ENCODE assay signal across 14 mouse cellular contexts in genomic region chr13:55686107-55686633, GRCm38 (mm10). TPM values are rescaled to one million over a fixed set of nuclear protein-coding genes. Genes with fewer than 3 reads are reported as not detected.
DNase-seq lines count a peak whose midpoint lies in the region; ATAC-seq and TF ChIP-seq lines count a peak whose summit lies in the region.
"Had no signal": no experiment of that assay in that cellular context is flagged by ENCODE, and none has a peak within 500 bp of the region (broad histone marks: within the 10 kb centered on the region; RNA-seq: fewer than 3 reads in every experiment).

No protein-coding gene starts in this region.

- no peaks in the 10 kb centered on the region for H3K27me3 ChIP-seq in forebrain, postnatal 0 days (ENCODE audit: insufficient read depth, low read length)
- no peaks in the 10 kb centered on the region for H3K27me3 ChIP-seq in forebrain, embryonic 16.5 days (replicated peaks; ENCODE audit: control insufficient read depth, insufficient read depth, low read length)
- H3K27me3 ChIP-seq in embryonic facial prominence, embryonic 10.5 days (replicated peaks; ENCODE audit: low read depth, poor library complexity, severe bottlenecking) = no peaks in the 10 kb centered on the region
- H3K27me3 ChIP-seq in limb, embryonic 13.5 days = no peaks in the 10 kb centered on the region
- no peaks in the 10 kb centered on the region for H3K27me3 ChIP-seq in neural tube, embryonic 13.5 days
- H3K27me3 ChIP-seq: heart, embryonic 15.5 days; liver, embryonic 12.5 days; Patski had no signal

- H3K27ac ChIP-seq in forebrain, postnatal 0 days (ENCODE audit: low read depth, low read length) = no peak overlapping the region
- no peak overlapping the region for H3K27ac ChIP-seq in forebrain, embryonic 16.5 days (ENCODE audit: low read length)
- peak overlapping the region; percentile 72 for H3K27ac ChIP-seq in embryonic facial prominence, embryonic 10.5 days (replicated peaks)
- no peak overlapping the region for H3K27ac ChIP-seq in limb, embryonic 13.5 days
- H3K27ac ChIP-seq in neural tube, embryonic 13.5 days (replicated peaks) = peak overlapping the region; percentile 75
- H3K27ac ChIP-seq: heart, embryonic 15.5 days; liver, embryonic 12.5 days had no signal

- no peak for DNase-seq in forebrain, postnatal 0 days
- DNase-seq in embryonic facial prominence, embryonic 10.5 days (ENCODE audit: low spot score) = peak; percentile 46
- no peak for DNase-seq in liver
- DNase-seq in cerebellum, adult 8-10 months = no peak
- no peak for DNase-seq in layer of hippocampus, postnatal 14 days (ENCODE audit: low spot score in 2 of 2)
- DNase-seq: adrenal gland, adult 8-10 months; cerebellum, adult 11-12 months; thymus, adult 18-20 months had no signal

- H3K9ac ChIP-seq in forebrain, postnatal 0 days = no peak overlapping the region
- no peak overlapping the region for H3K9ac ChIP-seq in forebrain, embryonic 16.5 days (replicated peaks; ENCODE audit: low read depth, low read length)
- peak overlapping the region; percentile 26; the same call in 1 of the 2 replicates for H3K9ac ChIP-seq in limb, embryonic 13.5 days
- peak overlapping the region; percentile 56 for H3K9ac ChIP-seq in neural tube, embryonic 13.5 days
- H3K9ac ChIP-seq: heart, embryonic 15.5 days; liver, embryonic 12.5 days had no signal

- ATAC-seq in forebrain, postnatal 0 days = 0 out of 2 replicates have a peak, but pooled peaks have one; percentile 34
- no peak for ATAC-seq in forebrain, embryonic 16.5 days
- no peak for ATAC-seq in limb, embryonic 13.5 days (ENCODE audit: low FRiP score, low read depth)
- ATAC-seq in neural tube, embryonic 13.5 days (ENCODE audit: low read depth) = peak; percentile 83
- ATAC-seq: liver, embryonic 12.5 days; Patski had no signal

- H3K9me3 ChIP-seq in forebrain, postnatal 0 days (ENCODE audit: low read length) = no peaks in the 10 kb centered on the region
- H3K9me3 ChIP-seq in forebrain, embryonic 16.5 days (ENCODE audit: control insufficient read depth, low read length) = no peaks in the 10 kb centered on the region
- H3K9me3 ChIP-seq in embryonic facial prominence, embryonic 10.5 days = no peaks in the 10 kb centered on the region
- no peaks in the 10 kb centered on the region for H3K9me3 ChIP-seq in limb, embryonic 13.5 days
- no peaks in the 10 kb centered on the region for H3K9me3 ChIP-seq in neural tube, embryonic 13.5 days
- H3K9me3 ChIP-seq: heart, embryonic 15.5 days; liver, embryonic 12.5 days had no signal

- no peaks in the 10 kb centered on the region for H3K36me3 ChIP-seq in forebrain, postnatal 0 days (ENCODE audit: insufficient read depth)
- H3K36me3 ChIP-seq in forebrain, embryonic 16.5 days (ENCODE audit: control insufficient read depth, insufficient read depth) = peaks cover 5% of the 10 kb centered on the region; the same call in 1 of the 2 replicates
- H3K36me3 ChIP-seq in embryonic facial prominence, embryonic 10.5 days (replicated peaks) = peaks cover 23% of the 10 kb centered on the region
- peaks cover 9% of the 10 kb centered on the region; the same call in 1 of the 2 replicates for H3K36me3 ChIP-seq in limb, embryonic 13.5 days
- H3K36me3 ChIP-seq in neural tube, embryonic 13.5 days = peaks cover 13% of the 10 kb centered on the region
- H3K36me3 ChIP-seq: heart, embryonic 15.5 days had no signal

- H3K4me1 ChIP-seq in forebrain, postnatal 0 days (ENCODE audit: insufficient read depth) = no peaks in the 10 kb centered on the region
- 0 out of 2 replicates have a peak, but pooled peaks cover 3% of the 10 kb centered on the region for H3K4me1 ChIP-seq in forebrain, embryonic 16.5 days (replicated peaks; ENCODE audit: control insufficient read depth, insufficient read depth, low read length)
- H3K4me1 ChIP-seq in embryonic facial prominence, embryonic 10.5 days = peaks cover 23% of the 10 kb centered on the region
- peaks cover 5% of the 10 kb centered on the region; the same call in 1 of the 2 replicates for H3K4me1 ChIP-seq in limb, embryonic 13.5 days
- peaks cover 12% of the 10 kb centered on the region for H3K4me1 ChIP-seq in neural tube, embryonic 13.5 days (replicated peaks)

- H3K4me2 ChIP-seq in forebrain, postnatal 0 days (ENCODE audit: low read depth) = no peak overlapping the region
- no peak overlapping the region for H3K4me2 ChIP-seq in forebrain, embryonic 16.5 days (ENCODE audit: low read length)
- H3K4me2 ChIP-seq in limb, embryonic 13.5 days (replicated peaks) = no peak overlapping the region
- no peak overlapping the region for H3K4me2 ChIP-seq in neural tube, embryonic 13.5 days
- H3K4me2 ChIP-seq: heart, embryonic 15.5 days; liver, embryonic 12.5 days had no signal

- no peak overlapping the region for H3K4me3 ChIP-seq in forebrain, postnatal 0 days (ENCODE audit: low read depth, low read length)
- no peak overlapping the region for H3K4me3 ChIP-seq in forebrain, embryonic 16.5 days (replicated peaks; ENCODE audit: low read length)
- no peak overlapping the region for H3K4me3 ChIP-seq in embryonic facial prominence, embryonic 10.5 days
- H3K4me3 ChIP-seq in limb, embryonic 13.5 days = no peak overlapping the region
- H3K4me3 ChIP-seq in neural tube, embryonic 13.5 days = no peak overlapping the region
- H3K4me3 ChIP-seq: heart, embryonic 15.5 days; liver, embryonic 12.5 days had no signal

- no peak for TF ChIP-seq CTCF in forebrain, postnatal 0 days (IDR thresholded peaks at IDR 0.05; ENCODE audit: low read depth)

- WGBS in forebrain, postnatal 0 days = 79% methylated on average over 9 of the region's 9 CpGs
- 81% methylated on average over 9 of the region's 9 CpGs for WGBS in forebrain, embryonic 16.5 days
- WGBS in embryonic facial prominence, embryonic 10.5 days = 64% methylated on average over 9 of the region's 9 CpGs
- 57% methylated on average over 9 of the region's 9 CpGs for WGBS in limb, embryonic 13.5 days
- 61% methylated on average over 9 of the region's 9 CpGs for WGBS in neural tube, embryonic 13.5 days

RNA-seq across cellular contexts. Expression of gene B230219D22Rik, which starts 6.8 kb away (rescaled TPM):
- total RNA-seq in forebrain, postnatal 0 days (2014; rRNA removed) = 135 and 167 TPM in 2 replicates
- polyA plus RNA-seq in forebrain, postnatal 0 days (2015; fragmentation: Nextera tagmentation; extraction: Ambion mirVana) = 40.7 and 59.5 TPM in 2 replicates
- 74.6 and 74.9 TPM in 2 replicates for polyA plus RNA-seq in forebrain, embryonic 16.5 days (2015; fragmentation: Nextera tagmentation; extraction: Ambion mirVana)
- 55.5 and 60.7 TPM in 2 replicates for polyA plus RNA-seq in embryonic facial prominence, embryonic 10.5 days (2016; fragmentation: Nextera tagmentation; extraction: Ambion mirVana)
- polyA plus RNA-seq in limb, embryonic 13.5 days (2015; fragmentation: Nextera tagmentation; extraction: Ambion mirVana) = 65.9 and 66.4 TPM in 2 replicates
- polyA plus RNA-seq in neural tube, embryonic 13.5 days (2015; fragmentation: Nextera tagmentation; extraction: Ambion mirVana) = 69.7 and 73.4 TPM in 2 replicates
- 10 to 100 TPM; 79.5 to 82.6 TPM for total RNA-seq in layer of hippocampus, postnatal 14 days (2021)

RNA-seq across cellular contexts. Expression of gene Txndc15, which starts 28.3 kb away (rescaled TPM):
- 116 and 121 TPM in 2 replicates for total RNA-seq in forebrain, postnatal 0 days (2014; rRNA removed)
- 134 and 135 TPM in 2 replicates for polyA plus RNA-seq in forebrain, postnatal 0 days (2015; fragmentation: Nextera tagmentation; extraction: Ambion mirVana)
- polyA plus RNA-seq in forebrain, embryonic 16.5 days (2015; fragmentation: Nextera tagmentation; extraction: Ambion mirVana) = 121 and 125 TPM in 2 replicates
- 65.1 and 68.0 TPM in 2 replicates for polyA plus RNA-seq in embryonic facial prominence, embryonic 10.5 days (2016; fragmentation: Nextera tagmentation; extraction: Ambion mirVana)
- 109 and 113 TPM in 2 replicates for polyA plus RNA-seq in limb, embryonic 13.5 days (2015; fragmentation: Nextera tagmentation; extraction: Ambion mirVana)
- polyA plus RNA-seq in neural tube, embryonic 13.5 days (2015; fragmentation: Nextera tagmentation; extraction: Ambion mirVana) = 132 and 144 TPM in 2 replicates
- total RNA-seq in layer of hippocampus, postnatal 14 days (2021) = 10 to 100 TPM; 63.3 to 67.4 TPM

RNA-seq across cellular contexts. Expression of gene Pcbd2, which starts 41.0 kb away (rescaled TPM):
- total RNA-seq in forebrain, postnatal 0 days (2014; rRNA removed) = 9.6 and 11.1 TPM in 2 replicates
- 28.7 and 29.2 TPM in 2 replicates for polyA plus RNA-seq in forebrain, postnatal 0 days (2015; fragmentation: Nextera tagmentation; extraction: Ambion mirVana)
- 15.3 and 16.3 TPM in 2 replicates for polyA plus RNA-seq in forebrain, embryonic 16.5 days (2015; fragmentation: Nextera tagmentation; extraction: Ambion mirVana)
- polyA plus RNA-seq in embryonic facial prominence, embryonic 10.5 days (2016; fragmentation: Nextera tagmentation; extraction: Ambion mirVana) = 36.3 and 43.7 TPM in 2 replicates
- polyA plus RNA-seq in limb, embryonic 13.5 days (2015; fragmentation: Nextera tagmentation; extraction: Ambion mirVana) = 40.2 and 49.8 TPM in 2 replicates
- 23.3 and 26.2 TPM in 2 replicates for polyA plus RNA-seq in neural tube, embryonic 13.5 days (2015; fragmentation: Nextera tagmentation; extraction: Ambion mirVana)
- 10 to 100 TPM; 27.2 to 33.4 TPM for total RNA-seq in layer of hippocampus, postnatal 14 days (2021)

RNA-seq across cellular contexts. Expression of gene Ddx46, which starts 51.3 kb away (rescaled TPM):
- 28.0 and 34.7 TPM in 2 replicates for total RNA-seq in forebrain, postnatal 0 days (2014; rRNA removed)
- 17.7 and 20.1 TPM in 2 replicates for polyA plus RNA-seq in forebrain, postnatal 0 days (2015; fragmentation: Nextera tagmentation; extraction: Ambion mirVana)
- 34.2 and 36.4 TPM in 2 replicates for polyA plus RNA-seq in forebrain, embryonic 16.5 days (2015; fragmentation: Nextera tagmentation; extraction: Ambion mirVana)
- 44.7 and 47.4 TPM in 2 replicates for polyA plus RNA-seq in embryonic facial prominence, embryonic 10.5 days (2016; fragmentation: Nextera tagmentation; extraction: Ambion mirVana)
- polyA plus RNA-seq in limb, embryonic 13.5 days (2015; fragmentation: Nextera tagmentation; extraction: Ambion mirVana) = 38.8 and 39.9 TPM in 2 replicates
- polyA plus RNA-seq in neural tube, embryonic 13.5 days (2015; fragmentation: Nextera tagmentation; extraction: Ambion mirVana) = 27.5 and 27.8 TPM in 2 replicates
- total RNA-seq in layer of hippocampus, postnatal 14 days (2021) = 10 to 100 TPM; 46.0 to 50.8 TPM

Comparison
In these comparisons a context has a peak if more than half of its experiments do, and no peak if none do; other contexts are left out.
1. ATAC-seq: peak in forebrain, postnatal 0 days (single experiment) and neural tube, embryonic 13.5 days (single experiment); none in forebrain, embryonic 16.5 days (single experiment) and limb, embryonic 13.5 days (single experiment).
2. H3K27ac ChIP-seq: peak in embryonic facial prominence, embryonic 10.5 days (single experiment) and neural tube, embryonic 13.5 days (single experiment); none in forebrain, postnatal 0 days (single experiment), forebrain, embryonic 16.5 days (single experiment) and limb, embryonic 13.5 days (single experiment).
3. H3K9ac ChIP-seq: peak in limb, embryonic 13.5 days (single experiment) and neural tube, embryonic 13.5 days (single experiment); none in forebrain, postnatal 0 days (single experiment) and forebrain, embryonic 16.5 days (single experiment).